Mouse (Mus musculus): ENCODE data around the gene Prr19.

DNA sequence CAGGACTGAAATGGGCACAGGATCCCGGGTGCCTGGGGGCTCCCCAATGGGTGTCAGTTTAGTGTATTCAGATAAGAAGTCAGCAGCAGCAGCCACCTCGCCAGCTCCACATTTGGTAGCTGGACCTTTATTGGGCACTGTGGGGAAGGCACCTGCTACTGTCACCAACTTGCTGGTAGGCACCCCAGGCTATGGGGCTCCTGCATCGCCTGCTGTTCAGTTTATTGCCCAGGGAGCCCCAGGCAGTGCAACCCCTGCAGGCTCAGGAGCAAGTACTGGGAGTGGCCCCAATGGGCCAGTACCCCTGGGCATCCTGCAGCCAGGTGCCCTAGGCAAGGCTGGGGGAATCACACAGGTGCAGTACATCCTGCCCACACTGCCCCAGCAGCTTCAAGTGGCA lies 12.5 kb upstream of the Prr19 start:
- no peak for TF ChIP-seq CHD2 (IDR thresholded peaks at IDR 0.05; ENCODE audit: low read depth, low read length)
- TF ChIP-seq ZC3H11A (IDR thresholded peaks at IDR 0.05; ENCODE audit: borderline replicate concordance, low read depth, low read length) = no peak
- TF ChIP-seq HCFC1 (IDR thresholded peaks at IDR 0.05; ENCODE audit: borderline replicate concordance, insufficient read depth, low read length) = no peak
- TF ChIP-seq ZNF384 (IDR thresholded peaks at IDR 0.05; ENCODE audit: low read depth, low read length) = no peak
- TF ChIP-seq MAFK (IDR thresholded peaks at IDR 0.05; ENCODE audit: insufficient read depth, low read depth, low read length) = no peak
